Mouse (Mus musculus) gastrocnemius, postnatal 14 days (tissue): ENCODE measurements at regions not wholly inside any gene's neighbourhood (a gene's known extent, or its start where the extent isn't known, plus 50 kb on each side); places are given as distances from the start of the nearest gene placed in this dataset.

Experiments used
- DNase-seq: peaks from one replicate; pipeline ENCODE4 v3.0.0; 2021; ENCODE audit warnings: mixed read lengths
- intact Hi-C: fragments of 180-260 bp; cut with DNase I; formaldehyde crosslinking; loops from one replicate; pipeline ENCODE4 v1.15.1; 2025; ENCODE audit warnings: low total_unique reads

DNA sequence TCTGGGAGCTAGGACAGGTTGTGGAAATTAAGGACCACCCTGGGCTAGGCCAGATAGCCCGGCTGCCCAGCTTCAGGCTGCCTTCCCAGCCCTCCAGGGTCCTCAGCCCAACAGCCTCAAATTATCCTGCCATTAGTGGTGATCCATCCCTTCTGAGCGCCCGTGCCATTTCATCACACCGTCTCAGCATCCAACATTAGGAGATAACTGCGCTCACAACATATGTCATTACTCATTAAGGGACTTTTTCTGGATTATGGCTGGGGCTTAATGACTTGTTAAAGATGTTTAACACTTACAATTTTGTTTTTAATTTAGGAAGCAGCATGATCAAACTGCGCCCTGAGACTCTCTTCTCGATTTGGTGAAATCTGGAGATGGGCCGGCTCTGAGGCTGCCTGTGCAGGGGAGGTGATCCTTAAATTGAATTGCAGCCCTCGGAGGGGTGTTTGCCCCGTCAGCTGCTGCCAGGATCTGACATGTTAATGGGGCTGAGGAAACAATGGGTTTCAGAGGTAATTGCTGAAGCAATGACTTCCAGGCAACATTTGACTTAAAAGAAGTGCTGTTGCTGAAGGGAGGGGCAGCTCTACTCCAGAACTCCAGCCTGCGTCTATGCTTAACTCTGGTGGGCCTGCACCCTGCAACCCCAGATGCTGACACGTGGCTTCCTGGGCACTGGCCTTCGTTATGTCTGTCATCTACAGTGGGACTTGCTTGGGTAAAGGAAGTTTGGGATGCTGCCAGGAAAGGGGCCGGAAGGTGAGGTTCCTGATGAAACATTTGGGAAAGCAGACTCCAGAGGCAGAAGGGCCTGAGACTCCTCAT lies 154.9 kb downstream of the 3100002H09Rik start:
- no peak for DNase-seq
- intact Hi-C loops = no loop called here

DNA sequence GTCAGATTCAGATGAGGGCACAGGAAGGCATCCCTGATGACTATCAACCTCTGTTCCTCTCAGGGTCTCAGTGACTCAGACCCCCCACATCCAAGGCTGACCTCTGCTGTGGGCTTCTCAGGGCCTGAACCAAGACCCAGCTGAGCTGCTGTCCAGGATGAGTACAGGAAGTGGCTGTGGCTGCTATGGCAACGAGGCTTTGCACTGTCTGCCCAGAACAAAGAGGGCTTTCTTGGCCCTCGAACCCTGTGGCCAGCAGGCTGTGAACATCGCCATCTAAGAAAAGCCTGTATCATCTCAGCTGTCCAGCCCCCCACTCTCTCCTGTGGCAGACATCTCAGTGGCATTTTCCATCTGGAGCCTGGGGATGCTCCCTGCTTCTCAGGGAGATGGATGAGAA lies 159.5 kb downstream of the 3100002H09Rik start:
- no peak for DNase-seq
- intact Hi-C loops = no loop called here

DNA sequence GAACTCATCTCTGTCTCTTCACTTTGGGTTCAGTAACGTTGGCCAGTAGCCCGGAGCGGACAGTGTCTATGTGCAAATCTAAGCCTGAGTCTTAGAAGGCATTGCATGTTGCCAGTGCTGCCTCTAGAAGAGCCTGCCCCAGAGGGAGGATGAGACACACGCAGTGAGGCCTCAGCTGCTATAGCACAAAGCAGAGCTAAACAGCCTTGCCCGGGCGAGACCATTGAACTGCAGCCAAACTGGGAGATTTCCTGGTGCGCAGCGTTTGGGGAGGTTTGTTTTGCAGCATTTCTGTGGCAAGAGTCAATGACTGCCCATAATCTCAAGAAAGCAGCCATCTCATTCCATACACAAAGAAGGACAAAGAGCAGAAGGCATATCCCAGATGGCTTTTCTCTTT lies 164.0 kb downstream of the 3100002H09Rik start:
- DNase-seq = no peak
- intact Hi-C loops = no loop called here

DNA sequence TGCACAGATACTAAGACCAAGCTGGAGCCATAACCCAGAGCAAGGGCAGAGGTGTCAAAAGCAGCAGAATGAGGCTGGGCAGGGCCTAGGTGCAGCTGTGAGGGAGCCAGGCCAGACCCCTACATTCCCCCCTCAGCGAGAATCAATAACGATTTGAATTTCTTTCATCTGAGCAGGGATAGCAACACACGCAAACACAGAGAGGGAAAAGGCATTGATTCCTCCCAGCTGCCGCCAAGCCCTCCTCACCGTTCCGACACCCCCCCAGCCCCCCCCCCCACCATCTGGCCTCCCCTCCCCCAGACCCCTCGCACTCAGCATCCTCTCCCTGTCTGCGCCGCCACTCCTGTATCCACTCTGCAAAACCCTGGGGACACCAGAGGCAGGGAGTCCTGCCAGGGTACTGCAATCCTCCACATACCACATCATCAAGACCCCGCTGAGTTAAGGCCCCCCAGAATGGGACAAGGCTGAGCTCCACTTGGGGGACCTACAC lies 166.9 kb downstream of the 3100002H09Rik start:
- DNase-seq = no peak
- intact Hi-C loops = no loop called here

DNA sequence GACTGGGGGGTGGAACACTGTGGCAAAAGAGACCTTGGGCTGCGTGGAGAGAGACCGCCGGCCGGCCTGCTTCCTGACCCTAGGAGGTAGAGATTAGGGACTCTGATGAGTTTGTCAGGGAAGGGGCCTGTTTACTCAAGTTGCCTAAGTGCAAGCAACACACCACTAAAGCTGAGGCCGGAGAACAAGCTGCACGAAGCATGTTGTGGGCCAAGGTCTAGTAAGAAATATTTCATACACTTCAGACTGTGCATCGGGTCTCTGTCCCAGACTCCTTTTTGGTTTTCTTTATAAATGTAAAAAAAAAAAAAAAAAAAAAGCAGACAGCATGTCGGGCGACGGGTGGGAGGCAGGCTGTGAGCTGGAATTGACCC lies 167.5 kb downstream of the 3100002H09Rik start:
- intact Hi-C loops = no loop called here
- no peak for DNase-seq

DNA sequence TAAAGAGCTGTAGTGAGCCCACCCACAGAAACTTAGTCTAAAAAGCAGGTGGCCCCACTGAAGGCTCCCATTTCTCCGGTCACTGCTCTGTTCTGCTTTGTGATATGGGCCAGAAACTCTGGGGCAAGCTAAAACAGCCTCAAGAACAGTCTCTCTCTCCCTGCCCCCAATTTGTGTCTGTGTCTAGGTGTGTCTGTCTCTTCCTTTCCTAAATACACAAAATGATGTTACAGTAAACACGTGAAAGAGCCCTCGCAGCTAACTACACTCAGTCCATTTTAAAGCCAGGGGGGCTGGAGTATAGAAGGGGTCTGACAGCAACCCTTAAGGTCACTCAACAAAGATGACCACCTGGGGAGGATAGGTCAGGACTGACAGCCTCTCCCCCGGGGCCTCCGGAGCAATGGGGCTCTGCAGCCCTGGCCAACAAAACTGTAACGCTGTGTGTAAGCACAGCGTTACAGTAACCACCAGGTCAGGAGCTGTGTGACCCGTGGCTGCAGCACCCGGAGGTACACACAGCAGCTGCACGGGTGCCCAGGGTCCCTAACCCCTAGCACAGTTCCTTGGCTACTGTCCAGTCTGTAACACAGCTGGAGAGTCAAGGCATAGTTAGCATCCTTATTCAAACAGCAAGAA lies 168.0 kb downstream of the 3100002H09Rik start:
- intact Hi-C loops = no loop called here

DNA sequence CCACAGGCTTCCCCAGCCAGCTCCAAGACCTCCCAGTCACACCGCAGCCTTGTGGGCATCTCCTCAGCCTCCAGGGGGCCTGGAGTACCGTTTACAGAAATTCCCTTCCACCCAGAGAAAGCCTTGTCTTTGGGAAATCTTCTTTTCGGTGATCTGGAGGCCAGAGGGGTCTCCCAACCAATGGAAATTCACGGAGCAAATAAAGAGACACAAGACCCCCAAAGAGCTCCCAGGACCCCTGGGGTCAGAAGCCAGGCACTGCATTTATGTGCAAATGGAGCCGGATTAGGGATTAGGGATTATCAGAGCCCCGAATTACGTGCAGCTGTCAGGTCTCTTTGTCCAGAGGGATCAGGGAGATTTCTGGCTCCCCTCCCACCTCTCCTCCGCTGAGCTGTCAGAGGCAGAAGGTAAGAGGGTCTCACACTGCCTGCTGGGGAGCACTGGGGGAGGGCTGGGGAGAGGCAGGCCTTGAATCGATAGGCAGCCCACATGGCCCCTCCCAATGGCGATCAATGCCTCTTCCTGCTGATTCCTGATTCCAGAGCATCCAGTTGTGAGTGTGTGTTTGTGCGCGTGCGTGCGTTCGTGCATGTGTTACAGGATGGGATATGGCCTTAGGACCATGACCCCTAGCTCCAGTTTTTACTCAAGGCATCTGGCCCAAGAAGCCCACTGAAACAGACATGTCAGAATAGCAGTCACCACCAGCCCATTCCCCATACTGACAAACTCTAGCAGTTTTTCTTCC lies 168.7 kb downstream of the 3100002H09Rik start:
- intact Hi-C loops = no loop called here
- DNase-seq = no peak

More for the DNA sequence above, 168.0 kb downstream of the 3100002H09Rik start:
- DNase-seq = no peak

DNA sequence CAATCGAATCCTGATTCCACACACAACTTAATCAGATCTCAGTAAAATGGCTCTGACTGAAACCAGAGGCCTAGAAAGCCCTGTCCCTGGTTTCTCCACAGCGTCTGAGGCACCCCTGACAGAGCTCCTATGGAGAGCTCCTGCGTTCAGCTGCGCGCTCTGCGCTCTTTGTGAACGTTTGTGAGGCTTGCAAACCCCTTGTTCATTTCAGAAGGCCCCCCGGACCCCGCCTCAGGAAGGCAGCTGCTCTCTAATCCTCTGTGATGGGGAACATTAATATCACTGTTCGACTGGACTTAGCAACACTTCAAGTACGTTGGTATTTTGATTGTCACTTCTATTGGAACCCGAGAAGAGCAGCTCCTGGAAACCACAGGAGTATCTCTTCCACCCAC lies 175.6 kb downstream of the 3100002H09Rik start:
- intact Hi-C loops = no loop called here
- no peak for DNase-seq

DNA sequence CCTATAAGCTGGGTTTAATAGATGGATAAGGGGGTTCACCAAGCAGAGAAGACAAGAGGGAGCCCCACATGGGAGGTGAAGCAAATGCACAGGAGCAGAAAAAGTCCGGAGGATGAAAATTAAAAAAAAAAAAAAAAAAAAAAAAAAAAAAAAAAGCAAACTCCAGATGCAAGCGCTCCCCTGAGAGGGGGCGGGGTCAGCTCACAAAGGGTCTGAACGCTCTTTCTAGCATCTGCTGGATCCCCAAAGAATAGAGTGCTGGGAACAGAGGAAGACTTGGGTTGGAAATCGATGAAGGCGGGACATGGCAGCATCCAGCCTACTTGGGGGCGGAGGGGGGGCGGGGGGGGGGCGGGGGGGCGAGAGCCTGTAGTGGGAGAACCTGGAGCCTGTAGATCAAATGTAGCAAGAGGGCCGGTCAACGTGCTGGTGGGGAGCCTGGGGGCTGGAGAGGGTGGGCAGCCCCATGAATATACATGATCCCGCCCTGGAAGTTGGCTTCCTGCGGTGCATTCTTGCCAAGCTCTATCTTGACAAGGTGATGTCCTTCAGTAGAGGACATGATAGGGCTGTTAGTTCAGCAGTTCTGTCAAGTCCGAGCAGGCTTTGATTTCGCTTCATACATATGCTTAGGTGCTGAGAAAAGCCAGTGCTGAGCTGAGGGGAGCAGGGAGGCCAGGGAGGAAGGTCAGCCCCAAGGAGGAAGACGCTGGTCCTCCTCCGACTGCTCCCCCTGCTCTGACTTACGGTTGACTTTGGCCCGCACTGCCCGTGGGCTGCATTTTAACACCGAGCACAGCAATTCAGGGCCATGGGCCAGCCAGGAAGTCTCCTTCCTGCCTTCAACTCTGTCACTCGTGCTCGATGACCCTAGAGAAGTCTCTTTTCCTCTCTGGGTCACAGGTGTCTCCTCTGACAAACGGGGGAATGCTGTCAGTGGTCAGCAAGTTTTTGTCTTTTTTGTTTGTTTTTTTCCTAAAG lies 176.3 kb downstream of the 3100002H09Rik start:
- intact Hi-C loops = no loop called here
- peak; percentile 25 for DNase-seq

DNA sequence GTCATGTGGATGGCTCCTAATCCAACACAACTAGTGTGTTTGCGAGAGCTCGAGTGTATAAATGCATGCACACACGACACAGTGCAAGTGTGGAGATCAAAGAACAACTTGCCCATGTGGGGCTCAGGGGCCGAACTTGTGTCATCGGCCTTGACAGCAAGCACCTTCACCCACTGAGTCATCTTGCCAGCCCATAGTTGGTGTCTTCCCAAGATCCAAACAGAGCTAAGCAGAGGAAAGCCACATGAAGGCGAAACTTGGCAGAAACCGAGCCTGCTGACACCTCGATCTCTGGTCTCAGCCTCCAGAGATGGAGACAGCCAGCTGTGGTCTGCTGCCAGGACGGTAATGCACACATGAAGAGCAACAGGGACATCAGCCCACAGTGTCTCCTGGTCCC lies 177.1 kb downstream of the 3100002H09Rik start:
- DNase-seq = no peak
- intact Hi-C loops = no loop called here

DNA sequence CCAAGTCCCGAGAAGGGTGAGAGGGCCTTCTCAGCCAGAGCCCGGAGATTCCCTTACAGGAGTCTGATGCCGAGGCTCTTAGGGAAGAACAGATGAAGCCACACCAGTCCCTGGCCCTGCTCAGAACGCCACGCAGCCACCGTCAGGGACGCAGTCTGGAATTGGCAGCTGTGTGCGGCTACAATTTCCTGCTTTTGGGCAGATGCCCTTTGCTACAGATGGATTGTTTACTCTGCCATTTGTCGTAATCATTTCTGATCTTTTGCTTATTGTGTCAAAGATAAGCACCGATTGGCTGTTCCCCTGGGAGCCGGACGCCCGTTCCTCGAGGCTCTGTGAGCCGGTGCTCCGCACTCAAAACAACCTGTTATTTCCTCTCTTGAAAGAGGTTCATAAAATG lies 179.4 kb downstream of the 3100002H09Rik start:
- intact Hi-C loops = no loop called here
- DNase-seq = no peak

DNA sequence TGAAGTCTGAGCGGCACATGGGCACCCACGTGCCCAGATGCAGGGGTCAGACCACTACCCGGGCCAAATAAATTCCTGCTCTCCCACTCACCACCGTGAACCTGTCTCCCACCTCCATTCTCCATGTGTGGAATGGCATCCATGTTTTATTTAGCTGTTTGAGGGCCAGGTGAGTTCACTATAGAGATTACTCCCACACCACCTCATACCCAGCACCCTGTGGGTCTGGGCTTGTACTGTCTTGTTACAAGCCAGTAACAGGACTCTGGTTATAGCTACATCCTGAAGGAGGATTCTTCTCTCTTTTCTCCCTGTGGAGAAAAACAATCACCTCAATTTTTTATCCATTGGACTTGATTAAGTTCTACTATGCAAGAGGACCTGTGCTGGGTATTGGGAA lies 181.8 kb downstream of the 3100002H09Rik start:
- DNase-seq = no peak
- intact Hi-C loops = no loop called here

DNA sequence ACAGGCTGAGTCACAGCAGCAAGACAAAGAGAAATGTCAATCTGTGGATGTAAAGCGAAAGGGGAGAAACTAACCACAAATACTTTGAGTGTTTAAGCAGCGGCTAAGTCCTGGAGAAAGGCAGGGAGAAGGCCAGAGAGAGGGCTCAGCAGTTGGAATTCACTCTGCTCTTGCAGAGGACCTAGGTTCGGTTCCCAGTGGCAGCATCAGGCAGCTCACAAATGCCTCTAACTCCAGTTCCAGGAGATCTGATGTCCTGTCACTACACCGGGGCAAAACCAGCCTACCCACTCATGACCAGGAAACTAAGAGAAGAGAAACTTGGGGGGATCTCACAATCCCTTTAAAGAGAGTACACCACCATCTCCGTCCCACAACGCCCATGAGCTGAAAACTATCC lies 188.2 kb downstream of the 3100002H09Rik start:
- intact Hi-C loops = no loop called here
- DNase-seq = no peak

DNA sequence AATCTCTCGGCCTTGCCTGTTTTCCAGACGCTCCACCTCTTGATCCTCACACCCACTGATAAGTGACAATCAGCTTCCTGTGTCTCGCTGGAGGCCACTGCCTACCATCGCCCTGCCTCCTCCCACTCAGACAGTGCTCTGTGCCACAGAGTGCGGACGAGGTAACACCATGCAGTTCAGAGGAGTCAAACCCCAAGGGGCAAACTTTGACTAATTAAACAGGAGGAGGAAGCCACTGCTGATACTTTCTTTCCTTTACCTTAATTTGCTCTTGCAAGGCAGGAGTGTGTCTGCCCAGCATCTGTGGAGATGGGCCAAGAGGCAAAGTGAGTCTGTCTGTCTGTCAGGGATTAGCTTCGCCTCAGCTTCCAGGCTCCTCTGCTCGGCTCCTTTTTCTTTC lies 192.2 kb downstream of the 3100002H09Rik start:
- intact Hi-C loops = no loop called here
- DNase-seq = no peak

DNA sequence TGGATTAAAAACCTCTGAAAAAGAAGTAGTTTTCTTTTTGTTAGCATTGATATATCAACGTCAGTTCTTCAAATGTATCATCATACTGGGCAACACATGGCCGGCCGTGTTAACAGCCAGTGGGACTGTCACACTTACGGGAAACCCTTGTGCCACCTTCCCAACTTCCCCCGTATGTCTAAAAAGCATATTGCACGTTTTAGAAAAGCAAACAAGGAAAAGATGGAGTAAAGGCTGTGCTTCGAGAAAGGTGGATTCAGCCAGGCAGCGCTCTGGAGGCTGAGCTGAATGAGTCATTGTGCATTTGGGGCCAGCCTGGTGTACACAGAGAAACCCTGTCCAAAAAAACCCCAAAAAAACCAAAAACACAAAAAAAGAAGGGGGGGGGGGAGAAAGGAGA lies 193.4 kb downstream of the 3100002H09Rik start:
- no peak for DNase-seq
- intact Hi-C loops = no loop called here

DNA sequence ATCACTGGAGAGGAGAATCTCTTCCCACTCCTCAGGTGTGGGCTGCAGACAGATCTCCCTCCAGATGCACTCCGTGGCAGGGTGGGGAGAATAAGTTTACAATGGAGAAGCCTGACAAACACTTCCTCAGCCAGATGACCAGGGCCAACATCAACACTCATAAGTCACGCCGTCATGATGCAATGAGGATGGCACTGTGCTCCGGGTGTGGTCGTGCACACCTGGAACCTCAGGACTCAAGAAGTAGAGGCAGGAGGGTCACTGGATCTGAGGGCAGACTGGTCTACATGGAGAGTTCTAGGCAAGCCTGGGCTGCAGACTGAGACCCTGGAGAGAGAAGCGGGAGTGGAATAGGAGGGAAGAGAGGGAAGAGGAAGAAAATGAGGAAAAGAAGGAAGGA lies 194.3 kb downstream of the 3100002H09Rik start:
- intact Hi-C loops = no loop called here
- DNase-seq = no peak

DNA sequence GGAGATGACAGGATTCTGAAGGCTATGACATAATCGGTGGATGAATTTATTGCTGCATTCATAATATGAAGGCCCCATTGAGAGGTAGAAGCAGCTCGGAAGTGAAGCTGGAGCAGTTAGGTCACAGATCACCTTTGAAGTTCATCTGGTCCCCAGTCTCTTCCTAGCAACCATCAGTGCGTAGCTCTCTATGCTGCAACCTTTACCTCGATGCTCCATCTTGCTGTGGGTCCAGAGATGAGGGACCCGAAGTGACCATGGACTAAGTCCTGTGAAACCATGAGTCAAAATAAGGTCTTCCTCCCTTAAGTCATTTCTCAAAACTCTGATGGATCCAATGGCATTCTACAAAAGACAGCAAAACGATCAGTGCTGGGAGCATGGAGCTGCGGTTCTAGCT lies 196.2 kb downstream of the 3100002H09Rik start:
- intact Hi-C loops = no loop called here
- DNase-seq = no peak

DNA sequence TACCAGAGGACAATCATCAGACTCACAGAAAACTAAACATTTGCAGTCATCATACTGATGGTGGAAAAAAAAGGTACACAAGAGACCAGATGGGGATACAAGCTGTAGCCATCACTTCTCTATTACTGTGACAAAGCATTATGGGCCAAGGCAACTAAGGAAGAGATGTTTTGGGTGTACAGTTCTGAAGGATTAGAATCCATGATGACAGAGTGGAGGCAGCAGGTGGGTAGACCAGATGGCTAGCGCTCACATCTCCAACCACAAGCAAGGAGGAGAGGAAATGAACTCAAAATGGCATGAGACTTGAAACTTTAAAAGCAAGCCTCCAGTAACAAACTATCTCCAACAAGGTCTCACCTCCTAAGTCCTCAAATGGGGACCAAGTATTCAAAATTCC lies 201.3 kb downstream of the 3100002H09Rik start:
- intact Hi-C loops = no loop called here
- no peak for DNase-seq

DNA sequence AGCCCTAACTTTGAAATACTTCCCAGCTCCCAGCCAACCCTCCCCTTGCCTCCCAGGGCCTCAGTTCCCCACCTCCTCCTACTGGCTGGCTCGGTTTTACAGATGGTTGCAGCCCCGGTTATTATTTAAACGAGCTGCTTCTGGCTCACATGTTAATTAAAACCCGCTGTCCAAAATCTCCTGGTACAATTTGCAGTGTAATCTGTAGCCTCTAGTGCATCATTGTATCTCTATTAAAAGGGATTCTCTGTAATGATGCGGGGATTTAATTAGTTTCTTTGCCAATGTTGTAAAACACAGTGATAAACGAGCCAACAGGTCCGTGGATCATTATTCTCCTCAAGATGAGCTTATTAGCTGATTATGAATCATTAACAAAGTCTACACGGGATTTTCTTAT lies 208.5 kb downstream of the 3100002H09Rik start:
- intact Hi-C loops = no loop called here
- DNase-seq = no peak
